Mouse (Mus musculus) gastrocnemius, adult 2 months (tissue): ENCODE measurements around the gene Hist1h2ac. TPM values are rescaled to one million over a fixed set of nuclear protein-coding genes. Genes with fewer than 3 reads are reported as not detected.
"Not testable (repeated sequence)": the region's sequence is repeated elsewhere in the genome, so short reads cannot be mapped to it uniquely, and the experiment has no call there.

ENCODE experiments used
- DNase-seq: peaks from one replicate; pipeline ENCODE4 v3.0.0; 2022
- H3K27ac ChIP-seq: fragments of 200-600 bp; 2 replicates; pipeline ENCODE4 v1.8.1; 2022; ENCODE audit warnings: mild to moderate bottlenecking
- H3K4me3 ChIP-seq: fragments of 200-600 bp; 2 replicates; pipeline ENCODE4 v1.8.1; 2022; ENCODE audit warnings: mild to moderate bottlenecking, moderate library complexity
- CTCF ChIP-seq: fragments of 200-600 bp; IDR thresholded peaks from 2 replicates; pipeline ENCODE4 v1.8.1; 2022; ENCODE audit warnings: antibody characterized with exemption, mild to moderate bottlenecking, moderate library complexity
- intact Hi-C: fragments of 180-260 bp; cut with DNase I; formaldehyde crosslinking; loops from one replicate; pipeline ENCODE4 v1.15.1; 2025
- total RNA-seq, 2 experiments: library from RNA; stranded (reverse); gene quantifications; 2 replicates each; pipeline ENCODE4 v1.2.3; 2021

Hist1h2ac gene
- total RNA-seq, 2 experiments from 2014 or later = 0.84 to 0.92 TPM

DNA sequence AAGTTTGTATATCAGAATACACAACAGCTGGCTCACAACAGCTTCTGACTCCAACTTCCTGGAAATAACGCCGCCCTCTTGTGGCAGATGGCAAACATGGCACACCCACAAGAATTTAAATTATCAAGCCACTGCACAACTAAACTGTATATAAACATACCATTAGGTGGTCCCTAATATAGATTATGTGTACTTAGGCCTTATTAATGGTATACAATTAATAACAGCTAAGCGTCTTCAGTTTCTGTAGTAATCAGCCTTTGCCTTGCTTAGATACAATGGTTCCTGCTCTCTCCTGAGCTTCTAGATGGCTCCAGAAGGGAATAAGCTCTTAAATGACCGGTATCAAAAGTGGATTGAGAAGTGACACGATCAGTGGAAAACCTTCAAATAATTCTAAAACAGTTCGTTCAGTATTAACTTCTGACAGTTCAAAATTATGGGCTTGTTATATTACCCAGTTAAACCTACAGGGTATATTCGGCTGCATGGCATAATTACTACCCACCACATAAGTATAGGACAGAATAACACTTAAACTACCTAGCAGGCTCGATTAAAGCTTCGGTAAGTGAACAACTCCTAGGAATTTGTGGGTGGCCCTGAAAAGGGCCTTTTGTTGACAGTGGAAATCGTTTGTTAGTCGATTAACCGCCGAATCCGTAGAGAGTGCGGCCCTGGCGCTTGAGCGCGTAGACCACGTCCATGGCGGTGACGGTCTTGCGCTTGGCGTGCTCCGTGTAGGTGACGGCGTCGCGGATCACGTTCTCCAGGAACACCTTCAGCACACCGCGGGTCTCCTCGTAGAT is 13.9 kb upstream of the Hist1h2ac start:
- DNase-seq = peak; percentile 49
- peak; percentile 79 for TF ChIP-seq CTCF
- H3K4me3 ChIP-seq = peak overlapping the region; percentile 78
- peak overlapping the region; percentile 80 for H3K27ac ChIP-seq
- intact Hi-C loops = loop anchor here (5.0 kb wide), 2 partner anchors 75 to 115 kb away; partner anchors contain the start of genes Hist1h1e, Hist1h2be and Hist1h4d

DNA sequence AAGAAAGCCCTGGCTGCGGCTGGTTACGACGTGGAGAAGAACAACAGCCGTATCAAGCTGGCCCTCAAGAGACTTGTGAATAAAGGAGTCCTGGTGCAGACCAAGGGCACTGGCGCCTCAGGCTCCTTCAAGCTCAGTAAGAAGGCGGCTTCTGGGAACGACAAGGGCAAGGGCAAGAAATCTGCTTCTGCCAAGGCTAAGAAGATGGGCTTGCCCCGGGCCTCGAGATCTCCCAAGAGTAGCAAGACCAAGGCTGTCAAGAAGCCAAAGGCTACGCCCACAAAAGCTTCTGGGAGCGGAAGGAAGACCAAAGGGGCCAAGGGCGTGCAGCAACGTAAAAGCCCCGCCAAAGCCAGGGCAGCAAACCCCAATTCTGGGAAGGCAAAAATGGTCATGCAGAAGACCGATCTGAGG is 12.3 kb upstream of the Hist1h2ac start:
- H3K27ac ChIP-seq = no peak overlapping the region
- DNase-seq = peak; percentile 24
- no peak overlapping the region for H3K4me3 ChIP-seq
- TF ChIP-seq CTCF = no peak
- intact Hi-C loops = loop anchor here (5.0 kb wide), 2 partner anchors 74 to 114 kb away; partner anchors contain the start of genes Hist1h1e, Hist1h2be and Hist1h4d

DNA sequence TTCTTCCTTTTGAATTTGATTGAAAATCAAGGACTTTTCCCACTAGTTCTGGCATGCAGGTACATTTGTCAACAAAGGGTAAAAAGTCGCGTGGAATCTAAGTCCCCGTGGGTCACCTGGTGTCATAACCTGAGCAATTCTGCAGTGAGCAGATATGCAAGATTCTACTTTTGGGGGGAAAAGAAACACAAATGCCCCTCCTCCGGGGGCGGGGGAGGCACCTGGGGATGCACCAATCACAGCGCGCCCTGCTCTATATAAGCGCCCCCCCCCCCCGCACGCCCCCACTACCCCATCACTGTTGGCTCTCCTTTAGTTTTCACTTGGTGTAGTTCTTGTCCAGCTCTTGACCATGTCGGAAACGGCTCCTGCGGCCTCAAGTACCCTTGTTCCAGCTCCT is 11.8 kb upstream of the Hist1h2ac start, which contains the start of gene Hist1h1t:
Hist1h1t (plus strand) TSS at position 301 of the 400 bp plus-strand sequence.
- DNase-seq = no peak
- H3K4me3 ChIP-seq = no peak within 1 kb of the TSS
- intact Hi-C loops = loop anchor here (5.0 kb wide), 2 partner anchors 73 to 113 kb away; partner anchors contain the start of genes Hist1h1e, Hist1h2be and Hist1h4d
- TF ChIP-seq CTCF = no peak
- no peak within 1 kb of the TSS for H3K27ac ChIP-seq

GRCm38 (mm10) chr13:23694956-23695355 is 11.2 kb upstream of the Hist1h2ac start:
- intact Hi-C loops = loop anchor here (5.0 kb wide), 2 partner anchors 73 to 113 kb away; partner anchors contain the start of genes Hist1h1e, Hist1h2be and Hist1h4d
- Histone ChIP-seq H3K27ac (no peak overlapping the region), H3K4me3 (no peak overlapping the region)
- no peak for DNase-seq
- TF ChIP-seq CTCF = no peak

- Histone ChIP-seq H3K27ac (no peak overlapping the region), H3K4me3 (no peak overlapping the region)
- TF ChIP-seq CTCF = no peak
- intact Hi-C loops = no loop called here
- no peak for DNase-seq
Measured at GRCm38 (mm10) chr13:23693856-23694440, 10.2 kb upstream of the Hist1h2ac start.

DNA sequence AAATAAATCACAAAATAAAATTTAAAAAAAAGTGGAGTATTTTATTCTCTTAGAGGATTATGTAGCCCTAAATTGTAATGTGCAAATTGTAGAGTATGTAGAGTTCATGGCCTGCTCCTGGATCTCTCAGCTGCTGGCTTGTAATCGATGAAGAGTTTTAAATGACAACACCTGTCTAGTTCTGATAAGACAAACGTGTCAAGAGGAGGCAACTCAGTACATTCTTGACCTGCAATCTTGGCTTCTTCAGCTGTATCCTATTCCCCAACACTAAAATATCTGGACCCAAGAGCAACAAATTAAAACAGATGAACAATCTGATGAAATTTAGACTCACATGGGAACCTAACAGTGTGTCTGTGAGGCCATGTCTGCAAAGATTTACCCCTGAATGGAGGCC is 5.7 kb upstream of the Hist1h2ac start:
- Histone ChIP-seq H3K4me3 (no peak overlapping the region), H3K27ac (no peak overlapping the region)
- DNase-seq = no peak
- TF ChIP-seq CTCF = no peak
- intact Hi-C loops = loop anchor here (10.0 kb wide), 3 partner anchors 45 to 1975 kb away; partner anchors contain the start of genes Hist1h1c, Hist1h2ai, Hist1h2bl and Hist1h3h

DNA sequence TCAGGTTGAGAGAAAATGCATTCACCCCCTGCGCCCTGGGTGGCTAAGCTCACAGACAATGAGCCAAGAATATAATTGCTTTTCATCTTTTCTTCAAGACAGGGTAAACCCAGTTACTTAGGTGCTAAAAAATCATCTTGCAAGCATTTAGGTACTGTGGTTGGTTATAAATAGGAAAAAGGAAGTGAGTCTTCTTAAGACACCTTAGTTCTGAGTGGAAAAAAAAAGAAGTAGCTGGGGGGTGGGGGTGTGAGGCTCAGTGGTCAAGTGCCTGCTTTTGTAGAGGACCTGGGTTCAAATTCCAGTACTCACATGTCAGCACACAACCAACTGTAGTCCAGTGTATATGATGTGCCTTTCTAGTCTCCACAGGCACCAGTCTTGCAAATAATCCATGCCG is 5.2 kb upstream of the Hist1h2ac start:
- DNase-seq = no peak
- no peak for TF ChIP-seq CTCF
- Histone ChIP-seq H3K27ac (no peak overlapping the region), H3K4me3 (no peak overlapping the region)
- intact Hi-C loops = loop anchor here (10.0 kb wide), 3 partner anchors 46 to 1974 kb away; partner anchors contain the start of genes Hist1h1c, Hist1h2ai, Hist1h2bl and Hist1h3h

GRCm38 (mm10) chr13:23687907-23688306 is 4.2 kb upstream of the Hist1h2ac start:
- Histone ChIP-seq H3K27ac (no peak overlapping the region), H3K4me3 (no peak overlapping the region)
- TF ChIP-seq CTCF = no peak
- DNase-seq = no peak
- intact Hi-C loops = loop anchor here (10.0 kb wide), 3 partner anchors 47 to 1973 kb away; partner anchors contain the start of genes Hist1h1c, Hist1h2ai, Hist1h2bl and Hist1h3h

GRCm38 (mm10) chr13:23687181-23687580 is 3.4 kb upstream of the Hist1h2ac start:
- no peak overlapping the region for H3K27ac ChIP-seq
- no peak for DNase-seq
- no peak for TF ChIP-seq CTCF
- H3K4me3 ChIP-seq = no peak overlapping the region
- intact Hi-C loops = loop anchor here (10.0 kb wide), 3 partner anchors 48 to 1972 kb away; partner anchors contain the start of genes Hist1h1c, Hist1h2ai, Hist1h2bl and Hist1h3h

DNA sequence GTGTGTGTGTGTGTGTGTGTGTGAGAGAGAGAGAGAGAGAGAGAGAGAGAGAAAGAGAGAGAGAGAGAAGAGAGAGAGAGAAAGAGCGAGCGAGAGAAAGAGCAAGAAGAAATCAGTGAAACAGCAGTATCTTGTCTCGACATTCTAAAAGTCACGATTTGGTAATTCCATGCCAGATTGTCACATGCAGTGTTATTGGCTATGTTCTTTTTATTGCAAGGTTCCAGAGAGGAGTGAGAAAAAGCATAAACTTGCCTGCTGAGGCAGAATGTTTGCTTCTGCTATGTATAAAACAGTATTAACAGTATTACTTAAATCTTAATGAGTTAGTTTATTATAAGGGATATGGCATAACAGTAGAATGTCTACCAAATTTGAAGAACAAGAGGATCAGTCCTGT is 2.2 kb upstream of the Hist1h2ac start:
- H3K27ac ChIP-seq = no peak overlapping the region; the same call in 1 of the 2 replicates
- TF ChIP-seq CTCF = no peak
- peak overlapping the region; percentile 83 for H3K4me3 ChIP-seq
- DNase-seq = no peak
- intact Hi-C loops = loop anchor here (10.0 kb wide), 3 partner anchors 49 to 1971 kb away; partner anchors contain the start of genes Hist1h1c, Hist1h2ai, Hist1h2bl and Hist1h3h

GRCm38 (mm10) chr13:23685121-23685861 is 1.5 kb upstream of the Hist1h2ac start:
- intact Hi-C loops = loop anchor here (10.0 kb wide), 3 partner anchors 50 to 1970 kb away; partner anchors contain the start of genes Hist1h1c, Hist1h2ai, Hist1h2bl and Hist1h3h
- H3K27ac ChIP-seq = peak overlapping the region; percentile 94
- peak overlapping the region; percentile 83 for H3K4me3 ChIP-seq

GRCm38 (mm10) chr13:23684295-23684945 is 672 bp upstream of the Hist1h2ac start:
- peak; percentile 37 for DNase-seq
- intact Hi-C loops = loop anchor here (5.0 to 10.0 kb wide), 6 partner anchors 50 to 1970 kb away; partner anchors contain the start of genes Abt1, Hist1h1c, Hist1h1e and Hist1h2ai
- peak overlapping the region; percentile 83 for H3K4me3 ChIP-seq
- peak overlapping the region; percentile 94 for H3K27ac ChIP-seq

More at GRCm38 (mm10) chr13:23685121-23685861, 1.5 kb upstream of the Hist1h2ac start:
- DNase-seq = no peak
- TF ChIP-seq CTCF = no peak

GRCm38 (mm10) chr13:23682947-23683754 is 597 bp downstream of the Hist1h2ac start:
- H3K4me3 ChIP-seq = peak overlapping the region; percentile 83
- DNase-seq = not testable (repeated sequence)
- intact Hi-C loops = loop anchor here (5.0 to 10.0 kb wide), 6 partner anchors 52 to 1968 kb away; partner anchors contain the start of genes Abt1, Hist1h1c, Hist1h1e and Hist1h2ai
- peak overlapping the region; percentile 86 for H3K27ac ChIP-seq
